Mouse (Mus musculus): Measurements from ENCODE around the gene Xlr4a. TPM values are rescaled to one million over a fixed set of nuclear protein-coding genes. Genes with fewer than 3 reads are reported as not detected.

Gene Xlr4a
- polyA plus RNA-seq, 1 experiment from 2014 or later: not detected

DNA sequence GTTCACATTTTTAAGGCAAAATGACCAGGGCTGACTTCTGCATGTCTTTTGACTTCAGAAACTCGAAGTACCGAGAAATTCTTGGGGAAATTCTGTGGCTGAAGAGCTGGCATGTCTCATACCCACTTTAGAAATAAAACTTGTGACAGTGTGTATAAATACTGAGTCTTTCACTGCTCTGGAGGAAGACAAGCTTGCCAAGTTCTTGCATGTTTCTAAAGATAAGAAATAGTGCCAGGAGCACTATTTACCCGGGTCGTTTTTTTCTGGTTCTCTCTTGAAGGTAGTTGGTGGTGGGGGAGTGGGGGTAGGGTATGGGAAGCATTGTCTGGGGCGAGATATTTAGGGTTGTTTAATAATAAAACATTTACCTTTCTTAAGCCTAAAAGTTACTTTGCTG is 20.0 kb downstream of the Xlr4a start:
- no peak for ATAC-seq (ENCODE audit: low FRiP score, low TSS enrichment)
- Histone ChIP-seq H3K27ac (ENCODE audit: low read depth, low read length) (no peak overlapping the region), H3K4me1 (ENCODE audit: control insufficient read depth, insufficient read depth, low read length) (no peaks in the 10 kb centered on the region), H3K4me3 (ENCODE audit: low read length) (no peak overlapping the region), H3K9me3 (ENCODE audit: control insufficient read depth, low read length) (no peaks in the 10 kb centered on the region), H3K27me3 (ENCODE audit: control insufficient read depth, insufficient read depth, low read length) (no peaks in the 10 kb centered on the region), H3K9ac (ENCODE audit: low read depth, low read length) (no peak overlapping the region), H3K36me3 (ENCODE audit: control insufficient read depth, insufficient read depth, low read length) (no peaks in the 10 kb centered on the region), H3K4me2 (replicated peaks; ENCODE audit: low read depth, low read length) (no peak overlapping the region)
- WGBS: 50% methylated on average over 5 of the region's 5 CpGs

DNA sequence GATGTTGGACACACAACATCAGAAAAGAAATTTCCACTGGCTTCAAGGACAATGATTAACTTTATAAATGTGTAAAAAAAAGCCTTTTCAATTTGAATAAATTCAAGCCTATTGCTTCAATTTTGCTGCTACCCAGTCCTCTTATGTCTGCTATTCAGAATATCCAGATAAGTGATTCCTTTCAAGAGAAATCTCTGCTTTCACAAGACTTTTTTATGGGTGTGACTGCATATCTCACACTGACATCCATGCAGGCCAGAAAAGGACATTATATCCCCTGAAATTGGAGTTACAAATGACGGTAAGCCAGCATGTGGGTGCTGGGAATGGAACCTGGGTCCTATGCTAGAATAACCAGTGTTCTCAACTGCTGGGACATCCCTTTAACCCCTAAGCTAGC is 20.8 kb downstream of the Xlr4a start:
- Histone ChIP-seq H3K4me3 (ENCODE audit: low read length) (no peak overlapping the region), H3K27ac (ENCODE audit: low read depth, low read length) (no peak overlapping the region), H3K4me1 (ENCODE audit: control insufficient read depth, insufficient read depth, low read length) (no peaks in the 10 kb centered on the region), H3K27me3 (ENCODE audit: control insufficient read depth, insufficient read depth, low read length) (no peaks in the 10 kb centered on the region), H3K4me2 (replicated peaks; ENCODE audit: low read depth, low read length) (no peak overlapping the region), H3K9me3 (ENCODE audit: control insufficient read depth, low read length) (no peaks in the 10 kb centered on the region), H3K9ac (ENCODE audit: low read depth, low read length) (no peak overlapping the region), H3K36me3 (ENCODE audit: control insufficient read depth, insufficient read depth, low read length) (no peaks in the 10 kb centered on the region)
- no peak for ATAC-seq (ENCODE audit: low FRiP score, low TSS enrichment)
- WGBS: 75% methylated on average over 1 of the region's 1 CpGs

DNA sequence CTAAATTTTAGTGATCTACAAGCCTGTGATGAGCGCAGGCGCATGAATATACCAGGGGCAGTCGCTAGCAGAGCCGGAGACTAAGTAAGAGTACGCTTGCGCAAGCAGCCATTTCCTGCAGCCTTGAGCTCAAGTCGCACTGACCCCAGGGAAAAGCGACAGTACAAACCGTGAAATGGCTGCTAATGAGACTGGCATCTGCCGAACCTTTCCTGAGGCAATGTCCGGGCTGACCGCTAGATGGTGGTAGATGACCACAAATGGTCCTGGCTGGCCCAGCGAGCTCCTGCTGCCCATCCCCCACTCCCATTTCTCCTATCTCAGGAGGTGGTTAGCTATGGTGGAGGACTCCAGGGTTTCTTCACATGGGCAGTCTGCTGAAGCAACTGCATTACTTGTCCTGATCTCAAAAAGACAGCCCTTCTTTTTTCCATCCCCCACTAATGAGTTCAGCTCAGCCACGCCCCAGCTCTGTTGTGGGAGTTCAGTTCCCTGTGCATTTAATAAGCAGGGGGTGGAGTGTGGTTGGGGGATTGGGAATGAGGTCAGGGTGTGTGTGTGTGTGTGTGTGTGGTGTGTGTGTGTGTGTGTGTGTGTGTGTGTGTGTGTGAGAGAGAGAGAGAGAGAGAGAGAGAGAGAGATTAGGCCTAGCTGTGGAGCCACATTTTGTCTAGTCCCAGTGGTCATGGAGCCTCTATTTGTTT is 28.3 kb downstream of the Xlr4a start:
- Histone ChIP-seq H3K36me3 (ENCODE audit: control insufficient read depth, insufficient read depth, low read length) (no peaks in the 10 kb centered on the region), H3K27ac (ENCODE audit: low read depth, low read length) (no peak overlapping the region), H3K4me2 (replicated peaks; ENCODE audit: low read depth, low read length) (no peak overlapping the region), H3K27me3 (ENCODE audit: control insufficient read depth, insufficient read depth, low read length) (no peaks in the 10 kb centered on the region), H3K4me3 (ENCODE audit: low read length) (no peak overlapping the region), H3K9ac (ENCODE audit: low read depth, low read length) (no peak overlapping the region), H3K9me3 (ENCODE audit: control insufficient read depth, low read length) (no peaks in the 10 kb centered on the region), H3K4me1 (ENCODE audit: control insufficient read depth, insufficient read depth, low read length) (no peaks in the 10 kb centered on the region)
- WGBS: 21% methylated on average over 14 of the region's 14 CpGs
- peak; percentile 96 for ATAC-seq (ENCODE audit: low FRiP score, low TSS enrichment)

DNA sequence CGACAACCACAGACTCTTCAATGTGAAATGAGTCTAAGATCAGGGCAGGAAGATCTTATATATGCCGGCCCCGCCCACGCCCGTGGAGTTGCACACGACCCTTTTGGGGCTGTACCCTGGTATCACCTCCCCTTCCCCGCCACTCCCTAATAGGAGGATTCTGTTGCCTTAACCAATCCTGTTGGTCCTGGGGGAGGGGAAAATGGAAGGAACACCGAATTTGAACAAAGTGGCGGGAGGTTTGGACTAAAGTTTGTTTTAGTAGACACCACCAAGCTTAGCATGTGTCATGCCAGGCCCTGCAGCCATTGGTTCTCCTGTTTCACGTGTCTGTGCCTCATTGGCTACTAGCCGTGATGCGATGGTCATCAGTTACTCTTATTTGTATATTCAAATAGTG is 42.6 kb downstream of the Xlr4a start:
- Histone ChIP-seq H3K27me3 (ENCODE audit: control insufficient read depth, insufficient read depth, low read length) (no peaks in the 10 kb centered on the region), H3K27ac (ENCODE audit: low read depth, low read length) (no peak overlapping the region), H3K4me1 (ENCODE audit: control insufficient read depth, insufficient read depth, low read length) (no peaks in the 10 kb centered on the region), H3K4me3 (ENCODE audit: low read length) (no peak overlapping the region), H3K36me3 (ENCODE audit: control insufficient read depth, insufficient read depth, low read length) (no peaks in the 10 kb centered on the region), H3K9ac (ENCODE audit: low read depth, low read length) (no peak overlapping the region), H3K4me2 (replicated peaks; ENCODE audit: low read depth, low read length) (no peak overlapping the region), H3K9me3 (ENCODE audit: control insufficient read depth, low read length) (no peaks in the 10 kb centered on the region)
- 84% methylated on average over 12 of the region's 12 CpGs for WGBS
- ATAC-seq (ENCODE audit: low FRiP score, low TSS enrichment): no peak

DNA sequence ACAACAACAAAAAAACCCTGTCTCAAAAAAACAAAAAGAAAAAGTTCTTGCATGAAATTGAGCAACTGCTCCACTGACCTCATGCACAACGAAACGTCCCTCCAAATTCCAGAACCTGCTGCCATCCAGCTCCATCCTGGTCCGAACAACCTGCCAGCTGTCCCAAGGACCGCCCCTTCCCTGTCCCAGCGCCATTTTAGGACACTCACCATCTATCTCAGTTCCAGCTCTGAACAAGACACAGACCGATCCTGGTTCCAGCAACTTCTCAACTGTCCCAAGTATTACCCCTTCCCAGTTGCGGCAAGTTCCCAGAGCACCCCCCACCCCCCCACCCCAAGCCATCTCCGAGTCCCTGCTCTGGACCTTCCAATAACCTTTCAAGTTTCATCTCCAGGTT is 43.4 kb downstream of the Xlr4a start:
- WGBS: 83% methylated on average over 8 of the region's 8 CpGs
- Histone ChIP-seq H3K4me3 (ENCODE audit: low read length) (no peak overlapping the region), H3K27ac (ENCODE audit: low read depth, low read length) (no peak overlapping the region), H3K9me3 (ENCODE audit: control insufficient read depth, low read length) (no peaks in the 10 kb centered on the region), H3K4me2 (replicated peaks; ENCODE audit: low read depth, low read length) (no peak overlapping the region), H3K27me3 (ENCODE audit: control insufficient read depth, insufficient read depth, low read length) (no peaks in the 10 kb centered on the region), H3K4me1 (ENCODE audit: control insufficient read depth, insufficient read depth, low read length) (no peaks in the 10 kb centered on the region), H3K9ac (ENCODE audit: low read depth, low read length) (no peak overlapping the region), H3K36me3 (ENCODE audit: control insufficient read depth, insufficient read depth, low read length) (no peaks in the 10 kb centered on the region)
- ATAC-seq (ENCODE audit: low FRiP score, low TSS enrichment): no peak

DNA sequence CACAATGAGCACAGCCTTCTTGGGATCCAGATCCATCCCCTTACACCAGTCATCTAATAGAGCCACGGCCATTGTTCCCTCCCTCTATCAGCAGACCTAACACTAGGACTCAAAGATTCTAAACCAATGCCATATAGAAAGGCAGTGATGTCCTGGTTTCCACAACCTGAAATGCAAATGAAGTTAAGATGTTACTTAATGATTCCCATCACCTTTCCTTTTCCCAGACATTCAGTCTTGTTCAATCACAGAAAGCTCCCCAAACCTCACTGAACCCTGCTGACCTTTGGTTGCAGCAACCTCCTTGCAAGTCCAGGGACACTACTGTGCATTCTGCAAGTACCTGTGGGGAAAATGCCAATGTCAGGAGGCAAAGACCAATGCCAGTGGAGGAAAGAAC is 45.3 kb downstream of the Xlr4a start, which contains the start of gene Pnma5:
Gene Pnma5, minus strand, starts transcription at position 101 of the 400 bp plus-strand sequence.
- Histone ChIP-seq H3K27ac (ENCODE audit: low read depth, low read length) (no peak within 1 kb of the TSS), H3K4me1 (ENCODE audit: control insufficient read depth, insufficient read depth, low read length) (no peaks in the 10 kb centered on the region), H3K9ac (ENCODE audit: low read depth, low read length) (no peak within 1 kb of the TSS), H3K27me3 (ENCODE audit: control insufficient read depth, insufficient read depth, low read length) (no peaks in the 10 kb centered on the region), H3K9me3 (ENCODE audit: control insufficient read depth, low read length) (no peaks in the 10 kb centered on the region), H3K4me2 (replicated peaks; ENCODE audit: low read depth, low read length) (no peak within 1 kb of the TSS), H3K4me3 (ENCODE audit: low read length) (no peak within 1 kb of the TSS), H3K36me3 (ENCODE audit: control insufficient read depth, insufficient read depth, low read length) (no peaks in the 10 kb centered on the region)
- 65% methylated on average over 1 of the region's 1 CpGs for WGBS
- no peak for ATAC-seq (ENCODE audit: low FRiP score, low TSS enrichment)

Other genes with a start within 250 kb of the Xlr4a start
- 112 and 143 TPM in 2 replicates for gene Cetn2, start 164.1 kb downstream of the Xlr4a start, polyA plus RNA-seq (2014; fragmentation: Nextera tagmentation; extraction: Ambion mirVana)
- 25.4 and 29.5 TPM in 2 replicates for gene Nsdhl, start 163.9 kb downstream of the Xlr4a start, polyA plus RNA-seq (2014; fragmentation: Nextera tagmentation; extraction: Ambion mirVana)
- 3.0 and 4.9 TPM in 2 replicates for gene Zfp185, start 95.1 kb downstream of the Xlr4a start, polyA plus RNA-seq (2014; fragmentation: Nextera tagmentation; extraction: Ambion mirVana)
- gene Pnma5, start 45.4 kb downstream of the Xlr4a start, polyA plus RNA-seq (2014; fragmentation: Nextera tagmentation; extraction: Ambion mirVana): not detected in 2 replicates
- 0.12 TPM in 1 of 2 replicates, not detected in the other for gene Pnma3, start 17.7 kb downstream of the Xlr4a start, polyA plus RNA-seq (2014; fragmentation: Nextera tagmentation; extraction: Ambion mirVana)
- gene Xlr3a, start 14.6 kb upstream of the Xlr4a start, polyA plus RNA-seq (2014; fragmentation: Nextera tagmentation; extraction: Ambion mirVana): 0.51 and 1.4 TPM in 2 replicates
- gene Gm14685, start 34.6 kb upstream of the Xlr4a start, polyA plus RNA-seq (2014; fragmentation: Nextera tagmentation; extraction: Ambion mirVana): not detected in 2 replicates
- not detected in 2 replicates for gene Xlr5b, start 66.3 kb upstream of the Xlr4a start, polyA plus RNA-seq (2014; fragmentation: Nextera tagmentation; extraction: Ambion mirVana)
- not detected in 2 replicates for gene DXBay18, start 67.0 kb upstream of the Xlr4a start, polyA plus RNA-seq (2014; fragmentation: Nextera tagmentation; extraction: Ambion mirVana)
- gene Spin2d, start 94.5 kb upstream of the Xlr4a start, polyA plus RNA-seq (2014; fragmentation: Nextera tagmentation; extraction: Ambion mirVana): not detected in 2 replicates
- gene Xlr3b, start 109.7 kb upstream of the Xlr4a start, polyA plus RNA-seq (2014; fragmentation: Nextera tagmentation; extraction: Ambion mirVana): 6.0 and 8.6 TPM in 2 replicates
- 0.50 TPM in 1 of 2 replicates, not detected in the other for gene Xlr4b, start 131.9 kb upstream of the Xlr4a start, polyA plus RNA-seq (2014; fragmentation: Nextera tagmentation; extraction: Ambion mirVana)
- gene F8a, start 145.8 kb upstream of the Xlr4a start, polyA plus RNA-seq (2014; fragmentation: Nextera tagmentation; extraction: Ambion mirVana): 9.1 and 9.9 TPM in 2 replicates
- not detected in 2 replicates for gene Xlr4c, start 160.7 kb upstream of the Xlr4a start, polyA plus RNA-seq (2014; fragmentation: Nextera tagmentation; extraction: Ambion mirVana)
- not detected in 2 replicates for gene Xlr3c, start 182.9 kb upstream of the Xlr4a start, polyA plus RNA-seq (2014; fragmentation: Nextera tagmentation; extraction: Ambion mirVana)
- gene Xlr5a, start 210.5 kb upstream of the Xlr4a start, polyA plus RNA-seq (2014; fragmentation: Nextera tagmentation; extraction: Ambion mirVana): 0.31 TPM in 1 of 2 replicates, not detected in the other
- not detected in 2 replicates for gene Xlr5c, start 210.5 kb upstream of the Xlr4a start, polyA plus RNA-seq (2014; fragmentation: Nextera tagmentation; extraction: Ambion mirVana)

Data from kidney, embryonic 14.5 days (tissue).